Mouse (Mus musculus): ENCODE data around the gene Xrcc4.
"Not testable (repeated sequence)": the region's sequence is repeated elsewhere in the genome, so short reads cannot be mapped to it uniquely, and the experiment has no call there.

DNA sequence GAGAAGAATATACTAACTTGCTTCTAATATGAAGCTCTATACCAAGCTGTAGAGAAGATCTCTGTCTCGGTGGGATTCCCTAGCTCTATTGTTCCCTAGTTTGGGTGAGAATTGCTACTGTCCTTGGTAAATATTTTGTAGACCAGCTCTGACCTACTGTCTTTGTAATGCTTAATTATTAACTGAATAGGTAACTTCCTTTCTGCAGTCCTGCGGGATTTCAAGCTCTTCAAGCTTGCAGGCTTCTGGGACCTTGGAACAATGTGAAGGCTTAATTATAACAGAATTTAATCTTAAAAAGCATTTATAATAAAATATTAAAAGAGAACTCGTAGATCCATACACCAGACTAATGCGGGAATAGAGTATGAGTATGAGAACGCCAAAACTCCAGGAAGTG is 19.3 kb upstream of the Xrcc4 start:
- not testable (repeated sequence) for TF ChIP-seq POLR2A (IDR thresholded peaks at IDR 0.05; ENCODE audit: insufficient read depth, low read length); CTCF (IDR thresholded peaks at IDR 0.05; ENCODE audit: low read depth, low read length); EP300 (IDR thresholded peaks at IDR 0.05; ENCODE audit: insufficient read depth, low read depth, low read length)
